Mouse (Mus musculus) midbrain, embryonic 13.5 days (tissue): ENCODE measurements around the gene Olfr1463. TPM values are rescaled to one million over a fixed set of nuclear protein-coding genes. Genes with fewer than 3 reads are reported as not detected.

Experiments used
- ATAC-seq: fragments of 200-750 bp; cut with Nextera tagmentation; 2 replicates; pipeline ENCODE4 v1.8.0; 2017; ENCODE audit warnings: mild to moderate bottlenecking, moderate TSS enrichment, moderate library complexity
- H3K27ac ChIP-seq: fragments of 300-500 bp; sonication (generic); 2 replicates; pipeline ENCODE4 v1.5.1; 2015; ENCODE audit warnings: inconsistent platforms, mild to moderate bottlenecking, moderate library complexity
- H3K27me3 ChIP-seq: fragments of 300-500 bp; sonication (generic); 2 replicates; pipeline ENCODE4 v1.6.1; 2015; ENCODE audit warnings: mild to moderate bottlenecking, inconsistent platforms
- H3K36me3 ChIP-seq: fragments of 300-500 bp; sonication (generic); 2 replicates; pipeline ENCODE4 v1.6.1; 2015; ENCODE audit warnings: mild to moderate bottlenecking, inconsistent platforms
- H3K4me1 ChIP-seq: fragments of 300-500 bp; sonication (generic); replicated peaks from 2 replicates; pipeline ENCODE4 v1.6.1; 2015; ENCODE audit warnings: inconsistent platforms
- H3K4me2 ChIP-seq: fragments of 300-500 bp; sonication (generic); replicated peaks from 2 replicates; pipeline ENCODE4 v1.6.1; 2015; ENCODE audit warnings: moderate library complexity, mild to moderate bottlenecking, inconsistent platforms
- H3K4me3 ChIP-seq: fragments of 300-500 bp; sonication (generic); replicated peaks from 2 replicates; pipeline ENCODE4 v1.5.1; 2015; ENCODE audit warnings: mild to moderate bottlenecking, inconsistent platforms
- H3K9ac ChIP-seq: fragments of 300-500 bp; sonication (generic); replicated peaks from 2 replicates; pipeline ENCODE4 v1.6.1; 2015; ENCODE audit warnings: mild to moderate bottlenecking, inconsistent platforms
- H3K9me3 ChIP-seq: fragments of 300-500 bp; sonication (generic); 2 replicates; pipeline ENCODE4 v1.6.1; 2016; ENCODE audit warnings: mild to moderate bottlenecking, inconsistent platforms
- WGBS: fragments of 180-500 bp; shearing (Covaris S2); methylation state at CpG from one replicate; pipeline ENCODE4 v1.1.7; 2015; 5-methylcytosine and 5-hydroxymethylcytosine counted together
- polyA plus RNA-seq: library from polyadenylated mRNA; unstranded; fragments of >200 nt; fragmentation: Nextera tagmentation; extraction: Ambion mirVana; gene quantifications from 2 replicates; pipeline ENCODE4 v1.2.1, GENCODE M21; 2015

The Olfr1463 gene
- polyA plus RNA-seq: not detected in 2 replicates

DNA sequence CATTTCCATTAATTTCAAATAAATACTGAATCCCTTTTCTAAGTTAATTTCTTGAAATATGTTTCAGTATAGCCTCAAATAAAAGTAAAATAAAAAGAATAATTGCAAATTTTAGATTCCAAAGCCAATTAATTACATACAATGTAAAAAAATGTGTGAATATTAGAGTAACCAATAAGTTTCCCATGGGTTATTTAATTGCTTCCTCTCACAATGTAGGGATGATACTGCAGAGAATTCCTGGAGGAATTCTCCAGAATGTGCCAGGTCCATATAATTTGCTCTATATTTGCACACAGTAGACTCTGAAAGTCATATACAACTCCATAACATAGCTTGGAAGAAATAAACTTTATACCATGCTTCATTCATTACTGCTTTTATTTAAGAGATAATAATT is at the start of gene Olfr1463:
Gene Olfr1463 (plus strand): TSS at position 301 of the 400 bp plus-strand sequence.
- no peaks in the 10 kb centered on the region for H3K27me3 ChIP-seq
- H3K36me3 ChIP-seq: no peaks in the 10 kb centered on the region
- H3K4me2 ChIP-seq: no peak within 1 kb of the TSS
- peaks cover 24% of the 10 kb centered on the region for H3K9me3 ChIP-seq
- no peak within 1 kb of the TSS for H3K27ac ChIP-seq
- no peaks in the 10 kb centered on the region for H3K4me1 ChIP-seq
- no peak within 1 kb of the TSS for H3K4me3 ChIP-seq
- ATAC-seq: no peak
- H3K9ac ChIP-seq: no peak within 1 kb of the TSS

DNA sequence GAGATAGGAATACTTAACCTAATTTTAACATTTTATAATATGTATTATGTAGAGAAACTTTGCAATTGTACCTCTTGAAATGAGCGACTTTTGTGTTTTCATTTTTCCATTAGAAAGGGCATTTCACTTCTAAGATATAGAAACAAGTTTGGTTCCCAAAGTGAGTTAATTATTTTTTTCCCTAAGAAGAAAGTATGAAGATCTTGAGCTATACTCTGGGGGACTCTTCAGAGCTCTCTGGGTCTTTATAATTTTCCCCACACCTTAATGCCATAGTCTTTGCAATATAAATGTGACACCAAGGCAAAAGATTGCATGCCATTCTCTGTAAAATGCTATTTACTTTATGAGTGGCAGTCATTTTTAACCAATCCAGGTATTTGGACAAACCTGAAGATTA is 45.7 kb upstream of the Olfr1463 start, which contains the start of gene Olfr1462:
Gene Olfr1462 (plus strand): TSS at position 301 of the 400 bp plus-strand sequence.
- H3K4me2 ChIP-seq: no peak within 1 kb of the TSS
- no peaks in the 10 kb centered on the region for H3K27me3 ChIP-seq
- no peak within 1 kb of the TSS for H3K27ac ChIP-seq
- no peak within 1 kb of the TSS for H3K9ac ChIP-seq
- WGBS: 98% methylated on average over 1 of the region's 1 CpGs
- H3K36me3 ChIP-seq: no peaks in the 10 kb centered on the region
- H3K4me3 ChIP-seq: no peak within 1 kb of the TSS
- H3K9me3 ChIP-seq: peaks cover 17% of the 10 kb centered on the region
- ATAC-seq: no peak
- H3K4me1 ChIP-seq: no peaks in the 10 kb centered on the region

DNA sequence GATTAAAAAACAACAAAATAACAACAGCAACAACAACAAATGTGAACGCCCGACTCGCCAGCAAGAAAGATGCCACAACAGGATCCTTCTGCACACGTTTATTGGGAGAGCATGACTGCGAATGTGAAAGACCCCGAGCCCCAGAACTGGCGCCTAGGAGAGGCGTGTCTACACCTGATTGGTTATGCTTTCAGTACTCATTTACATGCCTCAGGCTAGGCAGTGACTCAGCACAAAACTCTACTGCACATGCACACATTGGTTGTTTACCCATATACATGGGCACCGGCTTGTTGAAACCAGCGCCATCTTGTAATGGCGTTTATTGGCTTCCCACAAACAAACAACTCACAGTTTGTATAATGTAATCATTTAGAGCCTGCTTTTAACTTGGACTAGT is 9.5 kb upstream of the Olfr1463 start:
- no peak overlapping the region for H3K4me3 ChIP-seq
- H3K27me3 ChIP-seq: no peaks in the 10 kb centered on the region
- H3K27ac ChIP-seq: no peak overlapping the region
- no peak for ATAC-seq
- no peaks in the 10 kb centered on the region for H3K36me3 ChIP-seq
- no peaks in the 10 kb centered on the region for H3K4me1 ChIP-seq
- peaks cover 13% of the 10 kb centered on the region for H3K9me3 ChIP-seq
- 92% methylated on average over 11 of the region's 11 CpGs for WGBS
- no peak overlapping the region for H3K4me2 ChIP-seq
- H3K9ac ChIP-seq: no peak overlapping the region

Other genes with a start within 250 kb of the Olfr1463 start
- gene Olfr1451, start 236.3 kb upstream of the Olfr1463 start, polyA plus RNA-seq: not detected in 2 replicates
- not detected in 2 replicates for gene Olfr1453, start 203.0 kb upstream of the Olfr1463 start, polyA plus RNA-seq
- gene Olfr1454, start 170.7 kb upstream of the Olfr1463 start, polyA plus RNA-seq: not detected in 2 replicates
- gene Olfr1457, start 133.4 kb upstream of the Olfr1463 start, polyA plus RNA-seq: not detected in 2 replicates
- not detected in 2 replicates for gene Olfr1458, start 124.6 kb upstream of the Olfr1463 start, polyA plus RNA-seq
- not detected in 2 replicates for gene Olfr1459, start 81.8 kb upstream of the Olfr1463 start, polyA plus RNA-seq
- not detected in 2 replicates for gene Olfr1461, start 68.3 kb upstream of the Olfr1463 start, polyA plus RNA-seq
- gene Olfr1462, start 45.6 kb upstream of the Olfr1463 start, polyA plus RNA-seq: not detected in 2 replicates
- gene Olfr1465, start 84.2 kb downstream of the Olfr1463 start, polyA plus RNA-seq: not detected in 2 replicates
- gene Olfr1466, start 107.5 kb downstream of the Olfr1463 start, polyA plus RNA-seq: not detected in 2 replicates
- not detected in 2 replicates for gene Olfr1467, start 130.9 kb downstream of the Olfr1463 start, polyA plus RNA-seq
- gene Olfr1469, start 176.5 kb downstream of the Olfr1463 start, polyA plus RNA-seq: not detected in 2 replicates
- not detected in 2 replicates for gene Olfr1471, start 212.1 kb downstream of the Olfr1463 start, polyA plus RNA-seq
- gene Olfr1472, start 224.8 kb downstream of the Olfr1463 start, polyA plus RNA-seq: not detected in 2 replicates
- not detected in 2 replicates for gene Olfr1474, start 238.2 kb downstream of the Olfr1463 start, polyA plus RNA-seq
- not detected in 2 replicates for gene Olfr1475, start 248.9 kb downstream of the Olfr1463 start, polyA plus RNA-seq